Mouse (Mus musculus): ENCODE data around the gene BC049762.

BC049762 gene

DNA sequence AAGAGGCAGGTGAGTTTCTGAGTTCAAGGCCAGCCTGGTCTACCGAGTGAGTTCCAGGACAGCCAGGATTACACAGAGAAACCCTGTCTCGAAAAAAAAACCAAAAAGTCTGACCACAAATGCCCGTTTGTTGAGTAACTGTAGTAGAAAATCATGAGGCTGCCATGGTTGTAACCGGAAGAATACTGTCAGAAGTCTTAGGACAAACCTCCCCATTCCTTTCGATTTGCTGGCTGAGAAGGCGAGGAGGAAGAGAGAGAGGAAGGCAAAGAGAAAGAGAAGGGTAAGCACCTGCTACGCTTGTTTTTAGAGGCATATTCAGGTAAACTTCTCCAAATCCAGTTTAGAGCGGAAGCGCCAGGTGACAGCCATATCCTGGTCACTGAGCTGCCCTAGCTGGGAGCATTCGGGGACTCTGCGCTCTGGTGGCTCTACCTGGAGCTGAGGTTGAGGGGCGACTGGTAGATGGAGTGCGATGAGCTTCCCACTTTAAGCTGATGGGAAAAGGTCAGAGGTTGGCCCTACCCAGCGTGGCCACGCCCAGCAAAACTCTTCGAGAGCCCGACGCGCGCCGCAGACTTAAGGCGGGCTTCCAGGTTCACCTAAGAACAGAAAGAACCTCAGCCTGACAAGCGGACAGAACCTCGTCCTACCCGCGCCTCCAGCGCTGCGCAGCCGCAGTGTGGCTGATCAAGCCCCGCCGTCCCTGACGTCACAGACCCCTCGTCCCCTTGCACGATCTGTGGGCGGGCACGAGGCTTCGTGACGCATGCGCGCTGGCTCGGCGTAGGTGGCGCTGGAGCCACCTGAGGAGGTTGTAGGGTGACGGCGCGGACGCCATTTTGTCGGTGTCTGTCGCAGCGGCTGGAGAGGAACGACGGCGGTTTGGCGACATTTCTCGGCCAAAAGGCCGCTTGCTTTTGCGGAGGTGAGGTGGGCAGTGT lies at the start of gene BC049762:
Gene BC049762 (minus strand): TSS at position 705 of the 944 bp plus-strand sequence.
- DNase-seq (ENCODE audit: low spot score in 2 of 2) = peak; percentile 99

DNA sequence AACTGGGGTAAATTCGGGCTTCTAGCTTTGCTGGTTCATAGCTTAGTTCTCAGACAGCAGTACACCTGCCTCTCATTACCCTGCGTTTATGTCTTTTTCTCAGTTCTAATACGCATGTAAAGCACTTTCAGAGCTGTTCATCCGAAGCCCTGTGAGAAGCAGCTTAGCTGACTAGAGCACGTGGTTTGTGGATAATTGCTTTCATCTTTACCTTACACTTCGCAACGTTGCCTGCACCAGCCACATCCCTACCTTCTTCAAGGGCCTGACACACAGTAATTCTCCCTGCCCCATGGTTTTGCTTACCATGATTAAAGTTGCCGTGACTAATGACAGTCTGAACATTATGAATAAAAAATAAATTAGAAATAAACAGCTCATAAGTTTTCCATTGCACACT lies 49.0 kb upstream of the BC049762 start:
- no peak for DNase-seq (ENCODE audit: low spot score in 2 of 2)

DNA sequence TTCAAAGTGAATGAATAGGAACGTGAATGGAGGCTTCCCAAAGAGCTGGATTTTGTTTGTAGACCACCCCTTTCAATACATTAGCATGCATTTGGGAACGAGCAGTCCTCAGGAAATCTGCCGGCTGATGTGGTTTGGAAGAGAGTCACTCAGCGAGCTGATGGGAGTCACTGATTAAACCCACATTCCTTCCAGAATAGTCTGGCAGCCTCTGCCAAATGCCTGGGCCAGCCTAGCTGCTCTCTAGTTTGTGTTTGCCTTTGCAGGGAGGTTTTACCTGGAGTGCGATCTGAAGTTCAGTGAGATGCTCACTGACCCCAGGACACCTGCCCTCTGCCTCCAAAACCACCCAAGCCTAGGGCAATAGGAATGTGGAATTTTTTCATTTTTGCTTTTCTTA lies 45.5 kb upstream of the BC049762 start:
- no peak for DNase-seq (ENCODE audit: low spot score in 2 of 2)

DNA sequence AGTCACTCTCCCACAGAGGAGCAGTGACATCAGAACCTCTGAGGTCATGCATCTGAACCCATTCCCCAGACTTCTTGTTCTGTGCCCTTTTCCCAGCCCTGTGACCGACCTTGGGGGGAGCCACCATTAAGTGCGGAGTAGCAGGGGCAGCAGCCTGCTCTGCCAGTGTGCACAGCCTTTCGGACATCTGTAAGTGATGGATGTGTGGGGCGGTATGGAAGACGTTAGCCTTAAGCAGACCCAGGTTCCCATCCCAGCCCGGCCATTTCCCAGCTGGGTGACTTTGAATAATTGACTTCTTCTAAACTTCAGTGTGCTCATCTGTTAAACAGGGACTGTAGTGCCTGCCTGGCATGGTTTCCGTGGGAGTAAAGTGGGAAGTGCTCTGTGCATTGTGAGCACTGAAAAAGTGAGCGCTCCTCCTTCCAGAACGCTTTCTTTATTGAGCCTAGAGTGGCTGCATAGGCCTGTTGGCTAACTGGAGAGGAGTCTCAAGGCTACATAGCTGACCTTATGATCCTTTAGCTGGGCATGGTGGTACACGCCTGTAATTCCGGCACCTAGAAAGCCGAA lies 41.2 kb upstream of the BC049762 start:
- DNase-seq (ENCODE audit: low spot score in 2 of 2) = no peak

DNA sequence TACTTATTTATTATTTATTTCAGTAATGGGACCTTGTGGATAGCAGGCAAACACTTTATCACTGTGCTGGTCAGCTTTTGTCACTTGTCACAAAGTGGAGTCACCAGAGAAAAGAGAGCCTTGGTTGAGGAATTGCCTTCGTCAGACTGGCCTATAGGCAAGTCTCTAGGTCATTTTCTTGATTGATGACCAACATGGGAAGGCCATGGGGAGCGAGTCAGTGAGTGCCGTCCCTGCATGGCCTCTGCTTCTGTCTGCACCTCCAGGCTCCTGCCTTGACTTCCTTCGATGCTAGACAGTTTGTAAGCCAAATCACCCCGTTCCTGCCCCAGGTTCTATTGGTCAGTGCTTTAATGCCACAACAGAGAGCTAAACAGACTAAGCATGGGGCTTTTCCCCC lies 39.5 kb upstream of the BC049762 start:
- no peak for DNase-seq (ENCODE audit: low spot score in 2 of 2)

DNA sequence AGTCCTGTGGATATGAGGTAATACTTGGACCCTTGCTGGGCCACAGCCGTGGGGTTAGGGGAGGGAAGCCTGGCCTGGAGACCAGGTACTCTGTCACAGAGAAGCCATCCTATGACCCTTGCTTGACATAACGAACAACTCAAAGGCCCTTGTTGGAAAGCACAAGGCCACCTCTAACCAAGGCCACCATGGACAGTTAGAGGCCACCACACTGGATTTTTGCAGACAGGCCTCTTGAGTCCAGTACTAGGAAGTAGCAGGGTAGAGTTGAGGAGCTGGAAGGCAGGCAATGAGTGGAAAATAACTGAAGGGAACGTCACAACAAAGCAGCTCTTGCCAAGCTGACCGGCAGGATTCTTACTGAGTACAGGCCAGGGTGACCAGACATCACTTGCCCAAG lies 35.8 kb upstream of the BC049762 start:
- DNase-seq (ENCODE audit: low spot score in 2 of 2) = no peak

DNA sequence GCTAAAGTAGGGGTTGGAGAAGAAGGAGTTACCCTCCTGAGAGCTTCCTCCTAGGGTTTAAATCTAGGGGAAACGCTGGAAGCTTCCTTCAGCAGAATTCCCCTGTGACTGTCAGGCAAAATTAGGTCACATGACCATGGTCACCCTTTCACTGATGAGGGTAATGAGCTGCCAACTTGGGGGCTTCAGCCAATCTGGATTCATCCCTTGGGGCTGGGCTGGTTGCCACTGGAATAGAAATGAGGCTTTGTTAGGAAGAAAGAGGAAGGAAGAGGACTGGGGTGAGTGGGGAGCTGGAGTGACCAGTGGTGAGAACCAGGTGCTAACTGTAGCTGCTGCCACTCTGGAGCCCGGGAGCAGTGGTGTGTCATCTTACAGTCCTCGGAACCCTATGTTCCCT lies 32.9 kb upstream of the BC049762 start:
- DNase-seq (ENCODE audit: low spot score in 2 of 2) = no peak

DNA sequence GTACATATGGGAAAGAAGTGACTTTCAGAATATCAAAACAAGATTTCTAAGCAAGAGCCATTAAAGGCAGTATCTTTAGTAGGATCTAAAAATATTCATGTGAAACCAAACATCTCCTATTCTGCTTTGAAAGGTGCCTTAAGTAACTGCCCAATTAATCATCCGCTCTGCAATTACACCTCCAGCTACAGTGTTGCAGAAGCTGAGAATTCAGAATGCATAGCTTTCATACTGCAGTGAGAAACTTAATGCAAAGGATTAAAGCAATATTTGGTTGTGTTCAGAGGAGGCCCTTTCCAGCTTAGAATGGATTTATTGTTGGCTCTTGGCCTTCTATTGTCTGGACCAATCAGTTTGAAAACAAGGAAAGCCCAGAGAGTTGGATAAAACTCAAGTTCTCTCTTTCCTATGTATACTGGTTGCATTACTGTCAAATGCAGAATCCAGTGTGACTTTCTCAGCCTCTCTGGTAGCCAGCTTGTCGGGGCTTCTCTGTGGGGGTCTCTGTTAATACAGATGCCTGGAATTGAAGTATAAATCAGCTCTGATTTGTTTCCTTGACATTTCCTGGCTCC lies 31.2 kb upstream of the BC049762 start:
- DNase-seq (ENCODE audit: low spot score in 2 of 2) = no peak

DNA sequence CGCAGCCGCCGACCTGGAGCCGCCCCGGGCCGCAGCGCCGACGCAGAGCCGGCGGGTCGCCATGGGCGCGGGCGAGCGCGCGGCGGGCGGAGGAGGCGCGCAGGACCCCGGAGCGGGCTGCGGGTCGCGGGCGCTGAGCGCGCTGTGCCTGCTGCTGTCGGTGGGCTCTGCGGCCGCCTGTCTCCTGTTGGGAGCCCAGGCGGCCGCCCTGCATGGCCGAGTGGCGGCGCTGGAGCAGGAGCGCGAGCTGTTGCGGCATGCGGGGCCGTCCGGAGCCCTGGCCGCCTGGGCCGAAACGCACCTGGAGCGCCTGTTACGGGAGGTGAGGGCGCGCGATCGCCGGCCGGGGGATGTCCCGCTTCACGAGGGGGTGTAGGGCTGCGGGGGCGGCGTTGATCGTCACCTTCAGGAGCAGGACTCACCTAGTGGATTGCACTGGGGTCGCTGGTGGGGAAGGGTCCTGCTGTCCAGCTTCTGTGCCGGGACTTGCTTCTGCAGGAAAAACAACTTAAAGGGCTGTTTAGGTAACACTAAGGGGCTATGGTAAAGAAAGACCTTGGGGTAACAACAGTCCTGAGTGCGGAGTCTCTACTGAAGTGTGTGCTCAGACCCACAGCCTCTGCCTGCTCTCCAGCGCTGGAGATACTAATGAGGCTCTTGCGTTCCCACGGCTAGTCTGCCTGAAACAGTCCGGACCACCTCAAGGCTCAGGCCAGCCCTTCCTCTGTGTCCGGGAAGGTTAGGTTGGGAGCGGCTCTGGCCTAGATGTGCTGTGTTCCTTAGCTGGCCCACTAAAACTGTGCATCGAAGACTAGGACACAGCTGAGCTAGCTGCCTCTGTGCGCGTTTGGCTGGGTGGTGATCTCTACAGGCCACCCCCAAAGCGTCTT lies 27.5 kb upstream of the BC049762 start:
- DNase-seq (ENCODE audit: low spot score in 2 of 2) = peak in 1 of 2 experiments; percentile 9

DNA sequence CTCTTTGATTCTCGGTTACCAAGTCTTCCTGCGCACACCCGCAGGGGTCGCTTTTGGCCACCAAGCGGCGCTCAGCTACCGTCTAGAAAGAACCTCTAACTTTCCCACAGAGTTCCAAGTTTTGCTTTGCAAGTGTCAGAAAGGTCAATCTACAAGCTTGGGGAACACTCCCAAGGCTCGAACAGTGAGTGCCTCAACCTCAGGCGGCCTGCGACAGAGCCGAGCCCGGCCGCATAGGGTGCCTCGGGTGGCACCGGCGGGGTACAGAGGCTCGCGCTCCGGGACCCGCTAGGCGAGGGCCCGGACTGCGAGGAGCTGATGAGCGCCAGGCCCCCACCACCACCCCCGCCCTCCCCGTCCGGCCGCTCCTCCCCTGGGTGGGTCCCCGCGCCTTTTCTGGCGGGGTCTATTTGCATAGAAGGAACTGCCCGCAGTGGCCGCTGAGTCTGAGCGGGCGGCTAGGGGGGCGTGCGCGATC lies 26.8 kb upstream of the BC049762 start, which contains the start of gene Col23a1:
Gene Col23a1 (plus strand): TSS at position 357 of the 478 bp plus-strand sequence.
- peak in 1 of 2 experiments; percentile 27 for DNase-seq (ENCODE audit: low spot score in 2 of 2)

DNA sequence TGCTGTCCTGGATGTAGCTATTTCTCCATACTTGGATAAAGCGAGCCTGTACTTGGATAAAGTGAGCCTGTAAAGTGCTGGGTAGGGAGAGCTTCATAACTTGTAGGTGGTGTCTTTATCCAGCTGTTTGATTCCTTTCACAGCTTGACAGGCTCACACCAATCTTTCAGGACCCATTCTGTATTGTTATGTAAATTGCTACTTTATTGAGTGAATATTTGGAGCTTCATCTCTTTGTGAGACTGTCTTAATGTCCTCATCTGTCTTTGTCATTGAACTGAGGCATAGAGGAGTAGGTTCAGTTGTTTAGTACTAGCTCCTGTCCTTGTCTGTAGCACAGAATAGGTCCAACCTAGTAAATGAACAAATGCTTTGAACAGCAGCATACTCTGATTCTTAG lies 11.6 kb upstream of the BC049762 start:
- DNase-seq (ENCODE audit: low spot score in 2 of 2) = no peak

DNA sequence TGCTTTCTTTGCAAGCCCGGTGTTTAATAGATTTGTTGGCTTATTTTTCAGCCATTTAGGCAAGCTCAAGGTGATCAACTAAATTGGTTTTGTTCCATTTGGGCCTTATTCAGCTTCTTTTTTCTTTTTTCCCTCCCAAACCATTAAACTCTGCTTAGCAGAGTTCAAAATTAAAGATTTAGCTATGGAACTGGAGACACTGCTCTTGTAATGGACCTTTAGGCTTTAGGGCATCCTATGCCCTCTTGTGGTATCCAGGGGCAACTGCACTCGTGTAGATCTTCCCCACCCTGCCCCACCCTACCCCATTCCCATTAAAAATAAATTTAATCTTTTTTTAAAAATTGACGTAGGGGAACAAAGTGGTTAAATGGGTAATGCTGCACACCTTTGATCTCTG lies 2.5 kb upstream of the BC049762 start:
- DNase-seq (ENCODE audit: low spot score in 2 of 2) = peak in 1 of 2 experiments; percentile 10

DNA sequence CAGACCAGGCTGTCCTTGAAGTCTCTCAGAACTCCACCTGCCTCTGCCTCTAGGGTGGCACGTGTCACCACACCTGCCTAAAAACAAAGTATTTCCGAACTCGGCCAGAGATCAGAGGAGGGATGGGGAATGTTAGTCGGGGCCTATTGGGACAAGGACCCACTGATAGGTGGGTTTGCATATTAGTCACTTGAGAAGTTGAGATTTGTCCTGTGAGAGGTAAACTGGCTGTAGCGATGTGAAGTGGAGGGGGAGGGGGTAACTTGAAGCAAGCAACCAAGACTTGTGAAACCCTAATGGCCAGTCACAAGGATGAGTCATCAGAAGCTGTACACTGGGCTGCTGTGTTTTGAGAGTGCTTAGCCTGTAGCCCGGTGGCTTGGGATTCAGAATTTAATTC lies 1.5 kb upstream of the BC049762 start:
- peak; percentile 14 to 16 for DNase-seq (ENCODE audit: low spot score in 2 of 2)

DNA sequence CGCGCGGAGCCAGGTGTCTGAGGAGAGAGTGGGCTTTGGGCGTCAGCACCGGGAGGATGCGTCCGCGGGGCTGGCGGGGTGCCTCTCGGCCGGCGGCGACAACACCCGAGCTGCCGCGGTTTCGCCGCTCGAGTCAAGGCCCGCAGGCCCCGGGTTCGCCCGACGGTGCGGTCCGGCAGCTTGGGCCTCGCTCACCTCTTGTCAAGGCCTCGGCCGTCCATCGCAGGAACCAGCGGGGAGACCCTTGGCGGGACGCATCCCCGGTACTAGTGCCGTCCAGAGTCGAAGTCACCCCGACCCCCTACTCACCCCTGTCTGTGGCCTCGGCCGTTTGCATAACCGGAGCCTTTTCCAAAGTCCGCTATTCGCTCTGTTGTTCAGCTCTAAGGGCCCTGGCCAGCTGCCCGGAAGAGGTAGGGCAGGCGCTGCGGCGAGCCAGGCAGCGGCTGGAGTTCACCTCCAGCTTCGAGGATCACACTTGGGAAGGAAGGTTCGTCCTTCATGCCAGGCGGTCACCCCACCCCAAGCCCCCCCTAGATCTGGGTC lies 513 bp upstream of the BC049762 start:
- DNase-seq (ENCODE audit: low spot score in 2 of 2) = no peak

DNA sequence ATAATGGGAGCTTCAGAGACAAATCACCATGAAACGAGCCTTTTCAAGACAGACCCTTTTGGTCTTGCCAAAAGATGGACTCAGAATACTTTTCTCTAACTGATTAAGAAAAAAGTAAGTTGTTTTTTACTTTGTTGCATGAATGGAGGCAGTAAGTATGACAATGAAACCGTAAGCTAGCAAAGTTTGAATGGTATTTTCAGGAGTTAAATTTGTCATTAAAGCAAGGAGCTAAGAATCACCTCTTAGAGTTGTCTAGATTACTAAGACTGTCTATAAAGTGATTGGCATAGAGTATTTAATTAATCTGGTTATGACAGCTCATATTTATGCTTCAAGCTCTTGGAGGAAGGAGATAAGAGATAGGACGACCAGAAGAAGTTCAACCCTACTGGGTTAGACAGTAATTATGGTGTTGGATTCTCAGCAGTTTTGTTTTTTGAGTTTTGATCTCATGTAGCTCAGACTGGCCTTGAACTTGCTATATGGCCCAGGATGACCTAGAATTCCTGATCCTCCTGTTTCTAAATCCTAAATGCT lies 1.1 kb downstream of the BC049762 start, which contains the start of gene Clk4:
Gene Clk4 (plus strand): TSS at position 51 of the 540 bp plus-strand sequence.
- DNase-seq (ENCODE audit: low spot score in 2 of 2) = no peak

DNA sequence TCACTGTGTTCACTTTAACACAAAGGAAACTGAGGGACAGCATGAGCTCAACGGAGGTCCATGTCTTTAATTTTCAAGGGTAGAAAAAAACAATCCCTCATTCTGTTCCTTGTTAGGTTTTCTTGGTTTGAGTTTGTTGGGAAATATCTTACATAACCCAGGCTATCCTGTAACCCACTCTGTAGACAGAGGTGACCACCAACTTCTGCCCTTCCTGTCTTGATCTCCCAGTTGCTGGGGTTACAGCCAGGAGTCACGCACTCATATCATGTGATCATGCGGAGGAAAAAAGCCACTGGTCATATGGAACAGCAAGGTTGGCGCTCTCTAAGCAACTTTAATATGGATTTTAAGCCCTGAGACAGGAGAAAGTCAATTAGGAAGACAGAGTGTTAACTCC lies 5.8 kb downstream of the BC049762 start:
- DNase-seq (ENCODE audit: low spot score in 2 of 2) = no peak

DNA sequence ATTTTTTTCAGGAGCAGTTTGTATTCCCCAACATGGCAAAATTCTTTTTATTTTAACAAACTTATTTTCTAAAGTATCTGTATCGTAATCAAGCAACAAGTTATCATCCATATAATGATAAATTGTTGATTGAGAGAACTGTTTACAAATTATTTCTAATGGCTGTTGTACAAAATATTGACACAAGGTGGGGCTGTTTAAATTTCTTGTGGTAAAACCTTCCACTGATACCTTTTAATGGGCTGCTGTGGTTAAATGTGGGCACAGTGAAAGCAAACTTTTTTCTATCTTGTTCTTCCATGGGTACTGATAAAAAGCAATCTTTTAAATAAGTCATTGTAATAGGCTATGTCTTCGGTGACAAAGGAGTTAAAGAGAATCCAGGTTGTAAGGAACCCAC lies 19.9 kb downstream of the BC049762 start:
- DNase-seq (ENCODE audit: low spot score in 2 of 2) = no peak

DNA sequence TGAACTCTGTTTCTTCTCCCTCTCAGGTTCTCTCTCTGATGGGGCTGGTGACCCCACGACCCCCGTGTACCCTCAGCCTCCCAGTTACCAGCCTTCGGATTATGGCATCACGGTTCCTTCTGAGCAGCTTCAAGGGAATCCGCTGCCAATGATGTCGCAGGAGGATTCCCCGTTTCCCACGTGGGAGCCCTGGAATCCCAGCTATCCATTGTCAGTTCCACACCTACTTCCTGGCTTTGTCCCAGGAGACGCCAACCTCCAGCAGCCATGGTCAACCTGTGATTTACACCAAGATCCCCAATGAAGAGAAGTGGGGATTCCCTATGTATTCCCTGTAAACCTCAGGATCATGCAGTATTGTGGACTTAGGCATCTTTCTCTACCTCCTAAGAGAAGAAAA lies 28.2 kb downstream of the BC049762 start:
- no peak for DNase-seq (ENCODE audit: low spot score in 2 of 2)

DNA sequence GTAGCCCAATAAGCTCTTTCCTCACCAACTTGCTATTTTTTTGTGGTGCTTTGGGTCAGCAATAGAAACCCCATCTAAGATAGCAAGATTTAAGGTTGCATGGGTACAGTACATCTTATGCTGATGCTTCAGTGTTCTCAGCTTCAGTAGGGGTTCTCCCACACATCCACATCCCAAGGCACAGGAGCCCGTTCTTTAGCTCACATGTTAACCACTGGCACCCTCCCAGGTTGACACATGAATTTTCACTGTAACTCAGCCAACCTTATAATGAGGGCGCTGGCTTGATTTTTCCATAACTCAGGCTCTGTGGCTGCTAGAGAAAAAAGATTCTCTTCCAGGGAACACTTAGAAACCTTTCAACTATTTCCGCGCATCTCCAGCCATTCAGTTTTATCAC lies 35.7 kb downstream of the BC049762 start:
- DNase-seq (ENCODE audit: low spot score in 2 of 2) = no peak

DNA sequence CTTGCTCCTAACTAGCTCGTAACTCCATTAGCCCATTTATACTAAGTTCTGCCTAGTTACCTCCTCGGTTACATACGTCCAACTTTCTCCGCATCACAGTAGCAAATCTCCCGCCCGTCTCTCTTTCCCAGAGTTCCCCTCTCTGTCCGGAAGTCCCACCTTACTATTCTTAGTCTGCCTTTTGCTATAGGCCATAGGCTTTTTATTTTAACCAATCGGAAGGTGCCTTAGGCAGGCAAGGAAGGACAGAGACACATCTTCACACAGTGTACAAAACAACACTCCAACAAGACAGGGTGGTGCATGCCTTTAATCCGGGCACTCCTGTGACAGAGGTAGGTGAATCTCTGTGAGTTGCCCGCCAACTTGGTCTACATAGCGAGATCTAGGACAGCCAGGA lies 42.5 kb downstream of the BC049762 start, which contains the start of gene Gm12569:
Gene Gm12569 (plus strand): TSS at position 166 of the 400 bp plus-strand sequence.
- DNase-seq (ENCODE audit: low spot score in 2 of 2) = no peak

Data from thymus, postnatal 10 days (tissue).